10 mouse cellular contexts compared by ENCODE assay signal in genomic region chr9:79919750-79920539, GRCm38 (mm10).
DNase-seq lines count a peak whose midpoint lies in the region; ATAC-seq and TF ChIP-seq lines count a peak whose summit lies in the region.
"Had no signal": no experiment of that assay in that cellular context is flagged by ENCODE, and none has a peak within 500 bp of the region (broad histone marks: within the 10 kb centered on the region; RNA-seq: fewer than 3 reads in every experiment).

No protein-coding gene starts in this region.

- peak; percentile 17 to 18 for DNase-seq in left cerebral cortex, adult 18-20 months (ENCODE audit: low spot score in 2 of 2)
- DNase-seq in left cerebral cortex, adult 11 months (ENCODE audit: low spot score): no peak
- peak; percentile 34 for DNase-seq in brain, embryonic 14.5 days (ENCODE audit: low read depth)
- DNase-seq in heart, adult 9 months (ENCODE audit: low spot score in 2 of 2): peak; percentile 41 to 50
- DNase-seq in kidney, adult 9 months: no peak
- no peak for DNase-seq in thymus, postnatal 14 days
- DNase-seq: kidney, adult 18-20 months had no signal

- ATAC-seq in liver, embryonic 15.5 days (ENCODE audit: insufficient read depth): no peak
- ATAC-seq in neural tube, embryonic 15.5 days (ENCODE audit: low FRiP score): no peak
- ATAC-seq: midbrain, embryonic 16.5 days had no signal

- TF ChIP-seq POLR2A in brain, embryonic 14.5 days (IDR thresholded peaks at IDR 0.05; ENCODE audit: borderline replicate concordance, extremely low read depth, insufficient read depth, insufficient read length, poor library complexity, severe bottlenecking): no peak

- TF ChIP-seq CTCF in brain, embryonic 14.5 days (IDR thresholded peaks at IDR 0.05; ENCODE audit: borderline replicate concordance, extremely low read depth, insufficient read depth, insufficient read length): no peak

- no peak overlapping the region for H3K9ac ChIP-seq in liver, embryonic 15.5 days
- no peak overlapping the region for H3K9ac ChIP-seq in neural tube, embryonic 15.5 days (replicated peaks)

- H3K9me3 ChIP-seq in liver, embryonic 15.5 days (replicated peaks): no peaks in the 10 kb centered on the region
- no peaks in the 10 kb centered on the region for H3K9me3 ChIP-seq in neural tube, embryonic 15.5 days (replicated peaks)

- 0 out of 2 replicates have a peak overlapping the region, but pooled peaks have one; percentile 0 for H3K4me2 ChIP-seq in liver, embryonic 15.5 days
- H3K4me2 ChIP-seq in neural tube, embryonic 15.5 days: no peak overlapping the region

- no peak overlapping the region for H3K27ac ChIP-seq in liver, embryonic 15.5 days (replicated peaks)
- H3K27ac ChIP-seq in neural tube, embryonic 15.5 days (replicated peaks): no peak overlapping the region

- no peaks in the 10 kb centered on the region for H3K4me1 ChIP-seq in liver, embryonic 15.5 days (replicated peaks)
- no peaks in the 10 kb centered on the region for H3K4me1 ChIP-seq in neural tube, embryonic 15.5 days

- H3K36me3 ChIP-seq in liver, embryonic 15.5 days (replicated peaks): no peaks in the 10 kb centered on the region
- no peaks in the 10 kb centered on the region for H3K36me3 ChIP-seq in neural tube, embryonic 15.5 days

- H3K4me3 ChIP-seq in liver, embryonic 15.5 days (replicated peaks): no peak overlapping the region
- H3K4me3 ChIP-seq in neural tube, embryonic 15.5 days (replicated peaks): no peak overlapping the region

- WGBS in liver, embryonic 15.5 days (ENCODE audit: insufficient replicate concordance): 27% methylated on average over 9 of the region's 9 CpGs
- WGBS in neural tube, embryonic 15.5 days: 61% methylated on average over 9 of the region's 9 CpGs

- no peaks in the 10 kb centered on the region for H3K27me3 ChIP-seq in liver, embryonic 15.5 days
- H3K27me3 ChIP-seq in neural tube, embryonic 15.5 days (replicated peaks): no peaks in the 10 kb centered on the region

Comparison
In these comparisons a context has a peak if more than half of its experiments do, and no peak if none do; other contexts are left out.
1. DNase-seq: peak in left cerebral cortex, adult 18-20 months (2 of 2), brain, embryonic 14.5 days (single experiment) and heart, adult 9 months (2 of 2); none in left cerebral cortex, adult 11 months (single experiment), kidney, adult 9 months (single experiment) and thymus, postnatal 14 days (single experiment).